Mouse (Mus musculus) thymus, postnatal 0 days (tissue): Measurements from ENCODE around the gene Prickle1. TPM values are rescaled to one million over a fixed set of nuclear protein-coding genes. Genes with fewer than 3 reads are reported as not detected.
A peak's percentile ranks its signal among the peaks of the same experiment; 100 is the strongest.

Experiments used
- DNase-seq: peaks from one replicate; pipeline ENCODE4 v3.0.0-alpha.2; 2015; ENCODE audit warnings: low spot score
- polyA plus RNA-seq: library from polyadenylated mRNA; unstranded; fragments of >200 nt; fragmentation: Nextera tagmentation; extraction: Ambion mirVana; gene quantifications from 2 replicates; pipeline ENCODE4 v1.2.1, GENCODE M21; 2015

Prickle1 gene
- polyA plus RNA-seq, 1 experiment from 2014 or later, result 11.8 TPM

DNA sequence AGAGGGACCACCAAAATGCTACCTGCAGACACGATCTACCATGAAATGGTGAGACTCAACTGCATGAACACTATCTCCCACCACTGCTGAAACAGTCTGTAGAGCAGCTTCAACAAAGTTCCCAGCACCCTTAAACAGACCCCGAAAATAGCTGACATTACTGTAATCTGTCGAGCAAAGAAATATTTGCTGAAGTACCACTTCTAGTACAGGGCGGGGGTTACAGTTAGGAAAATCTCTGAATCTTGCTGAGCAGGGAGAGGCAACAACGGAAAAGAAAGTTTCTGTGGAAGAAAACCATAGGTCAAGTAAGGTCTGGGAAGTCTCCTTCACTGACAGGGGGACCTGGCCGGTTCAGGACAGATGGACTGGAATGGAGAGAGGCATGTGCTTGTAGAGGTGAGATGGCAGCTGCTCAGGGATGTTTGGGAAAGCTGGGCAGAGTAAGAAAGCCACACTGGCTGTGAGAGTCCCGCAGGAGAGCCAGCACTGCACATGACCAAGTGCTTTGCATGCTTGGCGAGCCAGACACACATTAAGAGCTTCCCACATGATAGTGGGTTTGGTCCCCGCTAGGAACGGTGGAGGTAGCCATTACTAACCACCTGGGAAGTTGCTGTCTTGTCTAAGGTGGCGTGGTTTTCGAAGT, 41.4 kb downstream of the Prickle1 start:
- DNase-seq, result no peak

GRCm38 (mm10) chr15:93552169-93552568, 43.5 kb downstream of the Prickle1 start:
- DNase-seq, result peak; percentile 76

- no peak for DNase-seq
Observed at GRCm38 (mm10) chr15:93548297-93548696, 47.4 kb downstream of the Prickle1 start.

DNA sequence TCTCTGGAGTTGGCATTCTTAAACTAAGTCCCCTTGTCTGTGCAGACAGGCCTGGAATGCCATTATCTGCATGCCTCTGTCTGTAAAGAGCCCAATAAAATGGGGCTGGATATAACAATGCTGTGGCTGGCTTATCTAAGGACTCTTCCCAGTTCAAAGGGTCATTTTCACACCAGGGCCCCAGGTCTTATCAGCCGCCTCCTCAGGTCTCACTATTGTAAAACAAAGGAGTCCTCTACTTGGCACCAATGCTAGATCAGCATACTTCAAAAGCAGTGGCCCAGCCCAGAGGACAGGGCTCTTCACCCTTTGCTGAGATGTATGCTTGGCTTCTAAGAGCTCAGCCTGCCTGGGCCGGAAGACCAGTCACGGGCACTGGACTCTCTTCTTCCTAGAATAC, 56.3 kb downstream of the Prickle1 start:
- no peak for DNase-seq

DNA sequence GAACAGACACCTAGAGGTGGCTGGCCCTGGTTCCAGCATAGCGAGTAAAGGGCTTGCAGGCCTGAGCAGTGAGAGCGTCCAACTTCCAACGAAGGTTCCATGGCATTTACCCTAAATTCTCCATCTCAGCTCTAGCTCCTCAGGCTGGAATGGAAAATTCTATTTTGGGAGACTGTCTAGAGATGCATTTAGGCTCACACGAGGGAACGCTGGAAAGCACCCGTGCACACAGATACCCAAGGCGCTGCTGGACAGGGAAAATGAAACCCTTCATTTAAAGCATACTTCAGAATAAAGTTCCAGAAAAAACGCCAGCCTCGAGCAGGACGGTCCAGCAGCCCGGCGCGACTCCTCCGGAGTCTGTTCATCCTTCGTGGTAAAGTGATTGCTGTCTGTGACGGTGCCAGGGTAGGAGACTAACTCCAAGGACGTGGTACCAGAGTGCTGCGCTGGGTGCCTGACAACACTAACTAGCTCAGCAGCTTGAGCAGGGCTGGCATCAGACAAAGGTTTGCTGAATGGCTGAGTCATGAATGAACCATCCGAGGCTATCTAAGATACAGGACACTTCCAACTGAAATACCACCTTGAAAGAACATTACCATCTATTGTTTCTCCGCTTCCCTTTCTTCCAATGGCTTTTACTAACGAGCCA, 57.0 kb downstream of the Prickle1 start:
- DNase-seq, result no peak

DNA sequence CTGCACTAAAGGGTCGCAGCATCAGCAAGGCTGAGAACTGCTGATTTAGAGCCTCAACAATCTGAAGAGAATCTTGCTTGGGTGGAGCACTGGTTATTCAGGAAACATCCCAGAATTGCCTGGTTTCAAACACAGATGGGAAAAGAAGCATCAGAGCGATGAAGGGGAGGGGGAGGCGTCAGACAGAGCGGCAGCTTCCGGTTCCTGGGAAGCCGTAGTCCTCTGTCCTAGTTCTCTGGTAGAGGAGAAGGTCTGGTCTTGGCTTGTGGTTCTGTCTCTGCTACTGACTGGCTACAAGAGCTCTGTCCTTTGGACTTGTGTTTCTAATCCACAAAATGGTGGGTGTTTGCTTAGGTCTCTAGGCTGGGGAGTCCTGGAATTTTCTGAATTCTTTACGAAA, 57.9 kb downstream of the Prickle1 start:
- DNase-seq, result no peak

GRCm38 (mm10) chr15:93536191-93536590, 59.5 kb downstream of the Prickle1 start:
- no peak for DNase-seq

DNA sequence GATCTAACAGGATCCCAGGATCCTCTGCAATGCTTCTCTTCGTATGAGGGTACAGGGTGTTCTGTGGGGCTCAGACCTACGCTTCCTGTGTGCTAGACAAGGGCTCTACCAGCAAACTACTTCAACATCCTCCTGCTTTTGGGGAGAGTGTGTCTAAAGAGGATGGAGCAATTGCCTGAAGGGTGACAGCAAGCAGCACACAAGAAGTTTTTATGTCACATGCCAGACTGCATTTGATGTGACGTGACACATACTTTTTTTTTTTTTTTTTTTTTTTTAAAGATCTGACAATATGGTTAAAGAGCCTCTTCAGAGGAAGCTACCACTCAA, 65.0 kb downstream of the Prickle1 start:
- peak; percentile 40 for DNase-seq

- DNase-seq, result no peak
Observed at GRCm38 (mm10) chr15:93529831-93530702, 65.6 kb downstream of the Prickle1 start.

GRCm38 (mm10) chr15:93525305-93525917, 70.3 kb downstream of the Prickle1 start:
- no peak for DNase-seq

GRCm38 (mm10) chr15:93521787-93522180, 73.9 kb downstream of the Prickle1 start:
- no peak for DNase-seq

DNA sequence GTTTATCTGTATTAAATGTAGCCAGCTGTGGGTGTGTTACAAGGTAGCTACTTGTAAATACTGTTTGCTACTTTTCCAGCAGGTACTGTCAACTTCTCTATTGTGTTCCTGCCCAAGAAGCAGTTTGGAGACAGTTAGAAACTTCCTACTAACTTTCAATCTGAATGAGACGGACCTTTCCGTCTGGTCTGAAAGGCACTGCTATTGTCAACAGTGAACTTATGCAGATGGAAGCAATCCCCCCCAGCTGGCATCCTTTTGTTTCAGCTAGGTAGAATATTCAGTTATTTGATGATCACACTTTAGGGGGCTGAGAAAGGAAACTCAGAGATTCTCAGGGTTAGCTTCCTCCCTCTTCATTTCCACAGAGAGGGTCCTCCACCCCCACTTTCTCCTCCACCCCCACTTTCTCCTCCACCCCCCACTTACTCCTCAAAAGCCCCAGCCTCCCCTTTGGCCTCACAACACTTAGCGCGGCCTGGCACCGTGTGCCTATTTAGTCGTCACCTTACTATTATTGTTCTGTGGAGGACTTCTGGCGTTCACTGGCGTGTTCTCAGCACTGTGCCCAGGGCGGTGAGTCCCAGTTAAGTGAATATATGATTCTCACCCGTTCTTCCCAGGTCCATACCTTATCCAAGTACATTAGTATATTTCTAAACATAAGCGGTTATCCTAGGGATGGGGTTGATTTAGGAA, 74.5 kb downstream of the Prickle1 start:
- no peak for DNase-seq

- no peak for DNase-seq
Observed at GRCm38 (mm10) chr15:93519836-93520826, 75.6 kb downstream of the Prickle1 start.

DNA sequence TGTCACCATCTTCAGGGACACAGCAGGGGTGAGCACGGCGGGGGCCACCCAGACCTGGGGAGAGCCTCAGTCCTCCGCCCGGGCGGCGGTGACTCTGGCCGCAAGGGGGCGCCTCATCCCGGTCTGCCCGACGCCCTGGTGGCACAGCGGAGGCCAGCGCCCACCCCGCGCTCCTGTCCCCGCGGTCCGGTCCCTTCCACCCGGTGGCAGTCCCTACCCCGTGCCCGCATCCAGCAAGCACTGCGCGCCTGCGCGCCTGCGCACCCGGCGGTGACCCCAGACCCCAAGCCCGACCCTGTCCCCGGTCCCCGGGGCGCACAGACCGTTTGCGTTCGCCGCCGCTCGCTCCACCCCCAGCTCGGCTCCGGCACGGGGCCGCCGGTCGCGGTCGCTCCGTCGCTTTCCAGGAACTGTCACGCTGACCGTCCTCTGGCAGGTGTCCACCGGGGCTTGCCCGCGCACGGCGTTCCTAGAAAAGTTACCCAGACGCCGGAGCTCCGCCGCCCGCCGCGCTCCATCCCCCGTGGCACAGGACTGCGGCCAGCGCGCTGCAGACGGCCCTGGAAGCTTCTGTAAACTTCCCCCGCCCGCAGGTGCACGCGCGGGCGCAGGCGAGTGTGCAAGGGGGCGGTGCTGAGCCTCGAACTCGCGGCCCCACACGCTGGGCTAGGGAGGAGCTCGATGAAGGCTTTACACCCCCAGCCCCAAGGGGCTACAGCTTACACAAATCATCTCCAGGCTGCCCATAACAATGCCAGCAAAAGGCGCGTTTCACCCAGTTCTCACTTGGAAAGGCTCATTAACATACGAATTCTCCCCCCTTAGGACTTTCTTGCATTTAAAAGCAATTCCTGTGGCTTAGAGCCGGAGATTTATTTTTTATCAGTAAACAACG, 76.5 kb downstream of the Prickle1 start:
- peak; percentile 82 for DNase-seq

GRCm38 (mm10) chr15:93518143-93518902, 77.4 kb downstream of the Prickle1 start:
- no peak for DNase-seq

DNA sequence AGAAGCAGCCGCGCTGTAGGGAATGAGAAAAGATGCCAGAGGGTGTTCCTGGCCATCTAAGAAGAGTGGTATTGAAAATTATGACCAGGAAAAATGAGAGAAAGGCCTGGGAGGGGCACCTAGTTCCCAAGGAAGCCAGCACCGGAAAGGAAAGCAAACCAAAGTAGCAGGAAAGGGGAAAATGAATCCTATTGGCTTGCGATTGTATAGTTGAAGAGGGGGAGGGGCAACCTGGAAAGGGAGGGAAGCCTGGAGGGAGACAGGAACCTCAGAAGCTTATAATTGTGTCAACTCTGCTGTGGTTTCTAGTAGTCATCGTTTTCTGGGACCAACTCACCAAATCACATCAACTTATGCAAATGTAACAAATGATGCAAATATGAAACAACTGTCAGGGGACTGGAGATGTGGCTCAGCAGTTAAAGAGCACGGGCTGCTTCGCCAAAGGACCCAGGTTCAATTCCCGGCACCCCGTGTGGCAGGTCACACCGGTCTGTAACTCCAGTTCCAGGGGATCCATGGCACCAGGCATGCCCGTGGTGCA, 78.6 kb downstream of the Prickle1 start:
- DNase-seq, result no peak

GRCm38 (mm10) chr15:93515316-93515715, 80.4 kb downstream of the Prickle1 start:
- DNase-seq, result no peak

DNA sequence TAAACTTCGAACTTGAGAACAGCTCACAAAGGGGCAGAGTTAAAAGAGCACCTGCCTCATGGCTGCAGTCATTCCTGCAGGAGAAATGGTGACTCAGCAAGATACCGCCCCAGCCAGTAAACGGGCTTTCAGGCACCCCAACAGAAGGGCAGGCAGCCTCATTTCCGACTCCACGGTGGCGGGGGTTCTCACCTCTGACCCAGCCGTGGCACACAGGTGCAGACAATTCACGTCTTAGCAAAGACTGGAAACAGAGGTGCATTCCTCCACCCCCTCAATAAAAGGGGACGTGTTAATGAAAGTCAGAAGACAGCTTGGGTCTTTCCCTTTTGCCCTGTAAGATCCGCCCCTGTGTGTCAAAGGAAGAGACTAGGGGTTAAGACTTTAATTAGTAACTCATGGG, 81.8 kb downstream of the Prickle1 start:
- DNase-seq, result peak; percentile 64
